Mouse (Mus musculus): ENCODE data around the gene Myb.

GRCm38 (mm10) chr10:21158918-21159443 lies 1.8 kb downstream of the Myb start:
- no peak for TF ChIP-seq ZC3H11A (IDR thresholded peaks at IDR 0.05; ENCODE audit: borderline replicate concordance, low read depth, low read length)
- no peak for TF ChIP-seq HCFC1 (IDR thresholded peaks at IDR 0.05; ENCODE audit: borderline replicate concordance, insufficient read depth, low read length)
- TF ChIP-seq ZNF384 (IDR thresholded peaks at IDR 0.05; ENCODE audit: low read depth, low read length) = no peak
- no peak for TF ChIP-seq CHD2 (IDR thresholded peaks at IDR 0.05; ENCODE audit: low read depth, low read length)
